Mouse (Mus musculus) CH12.LX (cell line): ENCODE measurements around the gene Mroh2a.

Source experiments
- CTCF ChIP-seq, 2 experiments: IDR thresholded peaks in 1 of 2; conservative IDR thresholded peaks in 1 of 2; 2 replicates each; pipeline ENCODE4 v1.5.1; 2011 to 2012; ENCODE audit warnings: low read depth in 2 of 2, low read length in 2 of 2, improper control_type of control experiment in 1 of 2, inconsistent platforms in 1 of 2, mild to moderate bottlenecking in 1 of 2, moderate library complexity in 1 of 2
- E2F4 ChIP-seq: IDR thresholded peaks from 2 replicates; pipeline ENCODE4 v1.6.1; 2011; ENCODE audit warnings: low read depth, low read length, improper control_type of control experiment; ENCODE audit not compliant: insufficient replicate concordance
- EP300 ChIP-seq: IDR thresholded peaks from 2 replicates; pipeline ENCODE4 v1.6.1; 2011; ENCODE audit warnings: low read length, improper control_type of control experiment
- ETS1 ChIP-seq: conservative IDR thresholded peaks from 2 replicates; pipeline ENCODE4 v1.6.1; 2012; ENCODE audit warnings: low read depth, mild to moderate bottlenecking, inconsistent platforms, low read length, improper control_type of control experiment, moderate library complexity
- HCFC1 ChIP-seq: IDR thresholded peaks from 2 replicates; pipeline ENCODE4 v1.6.1; 2012; ENCODE audit warnings: low read depth, mild to moderate bottlenecking, inconsistent platforms, low read length, improper control_type of control experiment
- MAX ChIP-seq: IDR thresholded peaks from 2 replicates; pipeline ENCODE4 v1.6.1; 2011; ENCODE audit warnings: low read length, improper control_type of control experiment
- MYC ChIP-seq: IDR thresholded peaks from 2 replicates; pipeline ENCODE4 v1.6.1; 2011; ENCODE audit warnings: low read depth, mild to moderate bottlenecking, improper control_type of control experiment, low read length
- POLR2A ChIP-seq: IDR thresholded peaks from 2 replicates; pipeline ENCODE4 v1.6.1; 2011; ENCODE audit warnings: low read depth, mild to moderate bottlenecking, improper control_type of control experiment, low read length
- RCOR1 ChIP-seq: conservative IDR thresholded peaks from 2 replicates; pipeline ENCODE4 v1.6.1; 2012; ENCODE audit warnings: low read depth, mild to moderate bottlenecking, inconsistent platforms, low read length, improper control_type of control experiment
- SMC3 ChIP-seq: IDR thresholded peaks from 2 replicates; pipeline ENCODE4 v1.6.1; 2011; ENCODE audit warnings: low read depth, low read length, improper control_type of control experiment
- TBP ChIP-seq: conservative IDR thresholded peaks from 2 replicates; pipeline ENCODE4 v1.6.1; 2011; ENCODE audit warnings: low read depth, low read length, improper control_type of control experiment
- TCF12 ChIP-seq: IDR thresholded peaks from 2 replicates; pipeline ENCODE4 v1.6.1; 2014; ENCODE audit warnings: low read depth, mild to moderate bottlenecking, inconsistent platforms, low read length, improper control_type of control experiment
- ZC3H11A ChIP-seq: IDR thresholded peaks from 2 replicates; pipeline ENCODE4 v1.6.1; 2012; ENCODE audit warnings: low read depth, mild to moderate bottlenecking, inconsistent platforms, low read length, improper control_type of control experiment

- TF ChIP-seq TCF12: no peak
- TF ChIP-seq MYC: peak; percentile 75
- no peak for TF ChIP-seq EP300
- TF ChIP-seq MAX: peak; percentile 63; the same call in 1 of the 2 replicates
- no peak for TF ChIP-seq POLR2A
- no peak for TF ChIP-seq HCFC1
- TF ChIP-seq CTCF (conservative IDR thresholded peaks at IDR 0.05 in 1 of 2, IDR thresholded peaks at IDR 0.05 in 1 of 2; ENCODE audit: low read depth in 2 of 2, low read length in 2 of 2): peak in 1 of 2 experiments; percentile 98; a peak in 2 of 4 replicates
- TF ChIP-seq E2F4: no peak
- no peak for TF ChIP-seq TBP
- TF ChIP-seq ZC3H11A: 0 out of 2 replicates have a peak, but pooled peaks have one; percentile 11
- TF ChIP-seq ETS1: no peak
- TF ChIP-seq RCOR1: no peak
- peak; percentile 89 for TF ChIP-seq SMC3
These were observed 63.1 kb downstream of the Mroh2a start for GRCm38 (mm10) chr1:88289917-88290316.
